Mouse (Mus musculus) liver, adult (tissue): ENCODE measurements at regions not wholly inside any gene's neighbourhood (a gene's known extent, or its start where the extent isn't known, plus 50 kb on each side); places are given as distances from the start of the nearest gene placed in this dataset.

Experiments used
- GATA4 ChIP-seq: IDR thresholded peaks from 2 replicates; pipeline ENCODE4 v1.6.1; 2014; ENCODE audit warnings: mild to moderate bottlenecking, low read length; ENCODE audit not compliant: insufficient replicate concordance

GRCm38 (mm10) chr6:143648501-143648900, 481.5 kb downstream of the Etnk1 start:
- no peak for TF ChIP-seq GATA4

- no peak for TF ChIP-seq GATA4
These were observed 489.6 kb downstream of the Etnk1 start for GRCm38 (mm10) chr6:143656576-143656975.

GRCm38 (mm10) chr6:143660837-143661236, 493.8 kb downstream of the Etnk1 start:
- TF ChIP-seq GATA4: no peak

GRCm38 (mm10) chr6:143663306-143663705, 496.3 kb downstream of the Etnk1 start:
- no peak for TF ChIP-seq GATA4

- no peak for TF ChIP-seq GATA4
These were observed 498.4 kb downstream of the Etnk1 start for GRCm38 (mm10) chr6:143665374-143665773.

- TF ChIP-seq GATA4: no peak
These were observed 501.5 kb downstream of the Etnk1 start for GRCm38 (mm10) chr6:143668551-143668950.

- no peak for TF ChIP-seq GATA4
These were observed 502.6 kb downstream of the Etnk1 start for GRCm38 (mm10) chr6:143669446-143670130.

- no peak for TF ChIP-seq GATA4
These were observed 523.1 kb downstream of the Etnk1 start for GRCm38 (mm10) chr6:143690131-143690530.

- no peak for TF ChIP-seq GATA4
These were observed 523.8 kb downstream of the Etnk1 start for GRCm38 (mm10) chr6:143690866-143691265.

GRCm38 (mm10) chr6:143697997-143698396, 531.0 kb downstream of the Etnk1 start:
- no peak for TF ChIP-seq GATA4

GRCm38 (mm10) chr6:143703984-143704383, 537.0 kb downstream of the Etnk1 start:
- TF ChIP-seq GATA4: no peak

GRCm38 (mm10) chr6:143706451-143706850, 539.4 kb downstream of the Etnk1 start:
- no peak for TF ChIP-seq GATA4

GRCm38 (mm10) chr6:143714461-143714860, 547.4 kb downstream of the Etnk1 start:
- no peak for TF ChIP-seq GATA4

GRCm38 (mm10) chr6:143750074-143750473, 583.1 kb downstream of the Etnk1 start:
- TF ChIP-seq GATA4: no peak

- TF ChIP-seq GATA4: no peak
These were observed 584.4 kb downstream of the Etnk1 start for GRCm38 (mm10) chr6:143751076-143752070.

GRCm38 (mm10) chr6:143757462-143757861, 590.4 kb downstream of the Etnk1 start:
- no peak for TF ChIP-seq GATA4
